Mouse (Mus musculus): ENCODE data around the gene Taz. TPM values are rescaled to one million over a fixed set of nuclear protein-coding genes. Genes with fewer than 3 reads are reported as not detected.

Taz gene
- polyA plus RNA-seq, 1 experiment: 80.7 TPM

DNA sequence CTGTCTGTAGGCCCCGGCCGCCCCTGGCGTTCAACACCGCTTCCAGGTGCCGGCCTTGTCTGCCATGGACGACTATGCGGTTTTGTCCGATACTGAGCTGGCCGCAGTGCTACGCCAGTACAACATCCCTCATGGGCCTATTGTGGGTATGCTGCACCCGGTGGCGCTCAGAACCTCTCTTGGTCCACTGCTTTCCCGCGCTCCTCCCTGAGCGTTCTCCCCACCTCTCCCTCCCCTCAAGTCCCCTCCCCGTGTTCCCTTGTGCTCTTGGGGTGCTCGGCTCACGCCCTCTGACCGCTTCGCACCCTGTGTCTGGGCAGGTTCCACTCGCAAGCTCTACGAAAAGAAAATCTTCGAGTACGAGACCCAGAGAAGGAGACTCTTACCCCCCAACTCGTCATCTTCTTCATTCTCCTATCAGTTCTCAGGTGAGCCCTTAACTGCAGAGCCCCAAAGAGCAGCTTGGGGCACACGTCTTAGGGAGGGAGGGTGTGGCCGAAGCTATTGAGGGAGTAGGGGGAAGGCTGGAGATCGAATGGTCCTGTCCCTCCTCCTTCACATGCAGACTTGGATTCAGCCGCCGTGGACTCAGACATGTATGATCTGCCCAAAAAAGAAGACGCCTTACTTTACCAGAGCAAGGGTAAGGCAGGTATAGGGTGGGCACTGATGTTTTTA, 26.7 kb upstream of the Taz start:
- peaks cover 9% of the 10 kb centered on the region; the same call in 1 of the 2 replicates for H3K36me3 ChIP-seq (ENCODE audit: control insufficient read depth, insufficient read depth, low read length)
- H3K27me3 ChIP-seq (ENCODE audit: control insufficient read depth, insufficient read depth, low read length): no peaks in the 10 kb centered on the region
- H3K4me1 ChIP-seq (ENCODE audit: control insufficient read depth, insufficient read depth, insufficient read length, low read length): 0 out of 2 replicates have a peak, but pooled peaks cover 3% of the 10 kb centered on the region
- H3K4me3 ChIP-seq (ENCODE audit: low read depth, low read length): peak overlapping the region; percentile 96
- peak overlapping the region; percentile 92 for H3K27ac ChIP-seq (ENCODE audit: insufficient read depth, low read depth, low read length)
- TF ChIP-seq CTCF (IDR thresholded peaks at IDR 0.05; ENCODE audit: extremely low read depth, insufficient read length, insufficient replicate concordance, low read depth, low read length) (no peak), POLR2A (IDR thresholded peaks at IDR 0.05; ENCODE audit: low read depth, low read length) (no peak)
- 9% methylated on average over 30 of the region's 31 CpGs for WGBS

DNA sequence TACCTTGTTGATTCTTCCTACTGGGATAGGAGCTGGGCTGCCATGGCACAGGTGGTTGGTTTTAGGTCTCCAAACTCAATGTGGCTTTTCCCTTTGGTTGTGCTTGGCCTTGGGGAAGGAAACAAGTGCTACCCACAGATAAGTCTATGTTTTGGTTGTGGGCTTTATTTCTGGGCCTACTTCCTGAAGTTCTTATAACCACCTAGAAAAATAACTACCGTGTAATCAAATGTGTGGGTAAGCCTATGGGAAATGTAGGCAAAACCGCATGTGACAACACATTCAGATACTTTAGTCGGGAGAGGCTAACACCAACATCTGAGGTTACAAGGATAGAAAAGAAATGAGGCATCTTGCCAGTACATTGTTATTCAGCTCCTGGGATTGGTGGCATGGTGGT, 24.0 kb upstream of the Taz start:
- H3K36me3 ChIP-seq (ENCODE audit: control insufficient read depth, insufficient read depth, low read length): peaks cover 9% of the 10 kb centered on the region; the same call in 1 of the 2 replicates
- no peaks in the 10 kb centered on the region for H3K27me3 ChIP-seq (ENCODE audit: control insufficient read depth, insufficient read depth, low read length)
- 81% methylated on average over 3 of the region's 3 CpGs for WGBS
- 0 out of 2 replicates have a peak, but pooled peaks cover 3% of the 10 kb centered on the region for H3K4me1 ChIP-seq (ENCODE audit: control insufficient read depth, insufficient read depth, insufficient read length, low read length)
- no peak overlapping the region for H3K4me3 ChIP-seq (ENCODE audit: low read depth, low read length)
- H3K27ac ChIP-seq (ENCODE audit: insufficient read depth, low read depth, low read length): no peak overlapping the region
- TF ChIP-seq POLR2A (IDR thresholded peaks at IDR 0.05; ENCODE audit: low read depth, low read length) (no peak), CTCF (IDR thresholded peaks at IDR 0.05; ENCODE audit: extremely low read depth, insufficient read length, insufficient replicate concordance, low read depth, low read length) (no peak)

DNA sequence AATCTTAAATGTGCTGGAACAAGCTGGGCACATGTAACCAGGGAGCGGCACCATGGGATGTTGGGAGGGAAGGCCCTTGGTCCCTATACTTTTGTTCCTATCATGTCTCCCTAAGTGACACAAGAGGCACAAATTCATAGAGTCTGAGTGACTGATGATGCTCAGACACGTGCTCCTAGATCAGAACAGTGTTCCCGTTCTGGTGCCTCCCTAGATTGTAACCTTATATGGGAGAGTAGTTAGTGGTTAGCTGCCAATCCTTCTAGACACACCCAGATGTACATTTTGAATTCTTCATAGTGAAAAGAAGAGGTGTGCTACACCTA, 12.0 kb upstream of the Taz start:
- H3K4me3 ChIP-seq (ENCODE audit: low read depth, low read length): peak overlapping the region; percentile 65
- H3K27ac ChIP-seq (ENCODE audit: insufficient read depth, low read depth, low read length): peak overlapping the region; percentile 96
- no peaks in the 10 kb centered on the region for H3K27me3 ChIP-seq (ENCODE audit: control insufficient read depth, insufficient read depth, low read length)
- TF ChIP-seq POLR2A (IDR thresholded peaks at IDR 0.05; ENCODE audit: low read depth, low read length) (no peak), CTCF (IDR thresholded peaks at IDR 0.05; ENCODE audit: extremely low read depth, insufficient read length, insufficient replicate concordance, low read depth, low read length) (no peak)
- H3K36me3 ChIP-seq (ENCODE audit: control insufficient read depth, insufficient read depth, low read length): peaks cover 10% of the 10 kb centered on the region
- 35% methylated on average over 3 of the region's 3 CpGs for WGBS
- H3K4me1 ChIP-seq (ENCODE audit: control insufficient read depth, insufficient read depth, insufficient read length, low read length): peaks cover 4% of the 10 kb centered on the region; the same call in 1 of the 2 replicates

DNA sequence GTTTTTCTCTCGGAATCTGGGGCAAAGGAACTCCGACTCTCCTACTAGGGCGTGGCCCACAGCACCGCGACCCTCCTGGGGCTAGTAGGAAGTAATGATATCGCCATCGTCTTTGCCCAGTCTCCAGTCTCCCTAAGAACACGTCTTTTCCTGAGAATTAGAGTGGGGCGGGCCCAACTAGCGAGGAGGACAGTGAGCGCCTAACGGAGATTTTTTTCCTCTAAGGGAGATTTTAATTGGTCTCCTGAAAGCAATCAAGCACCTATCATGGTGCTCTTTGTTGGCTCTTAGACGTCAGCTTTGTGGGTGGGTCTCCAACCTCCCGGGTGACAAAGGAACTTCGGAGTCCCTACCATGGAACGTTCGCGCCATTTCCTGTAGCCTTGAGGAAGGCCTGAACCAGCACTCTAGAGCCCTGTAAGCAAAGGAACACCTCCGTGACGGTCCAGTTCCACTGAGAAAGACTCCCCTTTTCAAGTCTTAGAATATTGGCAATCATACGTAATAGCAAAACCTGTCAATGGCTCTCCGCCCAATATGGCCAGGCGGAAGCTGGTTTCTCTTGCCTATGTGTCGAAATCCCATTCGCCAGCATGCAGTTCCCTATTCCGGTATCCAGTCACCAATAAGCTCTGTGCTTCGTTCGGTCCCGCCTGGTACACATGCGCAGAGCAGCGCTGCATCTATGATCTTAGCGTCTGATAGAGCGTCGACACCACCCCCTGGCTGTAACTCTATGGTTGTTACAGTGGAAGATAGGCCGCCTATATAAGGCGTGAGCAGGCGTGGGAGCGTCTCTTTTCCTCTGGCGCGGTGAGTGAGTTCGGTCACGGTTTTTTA, 11.4 kb upstream of the Taz start, which contains the start of gene Rpl10:
Gene Rpl10, plus strand, starts transcription at position 751 of the 840 bp plus-strand sequence.
- H3K36me3 ChIP-seq (ENCODE audit: control insufficient read depth, insufficient read depth, low read length): peaks cover 10% of the 10 kb centered on the region
- 12% methylated on average over 42 of the region's 42 CpGs for WGBS
- H3K4me3 ChIP-seq (ENCODE audit: low read depth, low read length): peak within 1 kb of the TSS; percentile 87
- no peaks in the 10 kb centered on the region for H3K27me3 ChIP-seq (ENCODE audit: control insufficient read depth, insufficient read depth, low read length)
- H3K27ac ChIP-seq (ENCODE audit: insufficient read depth, low read depth, low read length): peak within 1 kb of the TSS; percentile 97
- TF ChIP-seq POLR2A (IDR thresholded peaks at IDR 0.05; ENCODE audit: low read depth, low read length) (peak; percentile 92), CTCF (IDR thresholded peaks at IDR 0.05; ENCODE audit: extremely low read depth, insufficient read length, insufficient replicate concordance, low read depth, low read length) (no peak)
- peaks cover 4% of the 10 kb centered on the region; the same call in 1 of the 2 replicates for H3K4me1 ChIP-seq (ENCODE audit: control insufficient read depth, insufficient read depth, insufficient read length, low read length)

DNA sequence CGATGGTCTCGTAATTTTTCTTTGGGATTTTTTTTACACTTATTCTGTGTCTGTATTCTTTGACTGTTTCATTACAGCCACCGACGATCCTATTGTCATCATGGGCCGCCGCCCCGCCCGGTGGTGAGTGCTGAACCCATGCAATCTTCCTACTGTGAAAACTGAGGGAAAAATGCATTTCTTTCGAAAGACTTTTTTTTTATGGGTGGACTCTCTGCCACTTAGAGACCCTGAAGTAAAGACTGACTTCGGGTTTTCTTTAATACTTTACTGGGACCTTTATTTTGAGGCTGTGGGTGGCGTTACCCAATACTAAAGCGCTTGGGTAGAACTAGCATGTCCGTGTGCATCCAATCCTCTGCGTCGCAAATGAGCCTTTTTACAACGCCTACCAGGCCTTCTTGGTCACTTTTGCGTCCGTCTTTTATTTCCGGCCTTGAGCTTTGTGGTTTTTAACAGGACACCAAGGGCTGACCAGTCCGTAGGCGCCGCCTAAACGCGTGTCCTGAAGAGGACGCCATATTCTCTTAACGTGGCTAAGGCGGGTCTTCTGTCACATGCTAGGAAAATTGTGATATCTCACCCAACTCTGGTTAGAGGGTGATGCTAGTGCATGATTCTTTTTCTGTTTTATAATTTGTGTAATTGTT, 10.7 kb upstream of the Taz start:
- peaks cover 4% of the 10 kb centered on the region; the same call in 1 of the 2 replicates for H3K4me1 ChIP-seq (ENCODE audit: control insufficient read depth, insufficient read depth, insufficient read length, low read length)
- peaks cover 10% of the 10 kb centered on the region for H3K36me3 ChIP-seq (ENCODE audit: control insufficient read depth, insufficient read depth, low read length)
- H3K27ac ChIP-seq (ENCODE audit: insufficient read depth, low read depth, low read length): peak overlapping the region; percentile 79
- WGBS: 15% methylated on average over 27 of the region's 27 CpGs
- TF ChIP-seq POLR2A (IDR thresholded peaks at IDR 0.05; ENCODE audit: low read depth, low read length): no peak
- no peak for TF ChIP-seq CTCF (IDR thresholded peaks at IDR 0.05; ENCODE audit: extremely low read depth, insufficient read length, insufficient replicate concordance, low read depth, low read length)
- no peaks in the 10 kb centered on the region for H3K27me3 ChIP-seq (ENCODE audit: control insufficient read depth, insufficient read depth, low read length)
- H3K4me3 ChIP-seq (ENCODE audit: low read depth, low read length): peak overlapping the region; percentile 87

DNA sequence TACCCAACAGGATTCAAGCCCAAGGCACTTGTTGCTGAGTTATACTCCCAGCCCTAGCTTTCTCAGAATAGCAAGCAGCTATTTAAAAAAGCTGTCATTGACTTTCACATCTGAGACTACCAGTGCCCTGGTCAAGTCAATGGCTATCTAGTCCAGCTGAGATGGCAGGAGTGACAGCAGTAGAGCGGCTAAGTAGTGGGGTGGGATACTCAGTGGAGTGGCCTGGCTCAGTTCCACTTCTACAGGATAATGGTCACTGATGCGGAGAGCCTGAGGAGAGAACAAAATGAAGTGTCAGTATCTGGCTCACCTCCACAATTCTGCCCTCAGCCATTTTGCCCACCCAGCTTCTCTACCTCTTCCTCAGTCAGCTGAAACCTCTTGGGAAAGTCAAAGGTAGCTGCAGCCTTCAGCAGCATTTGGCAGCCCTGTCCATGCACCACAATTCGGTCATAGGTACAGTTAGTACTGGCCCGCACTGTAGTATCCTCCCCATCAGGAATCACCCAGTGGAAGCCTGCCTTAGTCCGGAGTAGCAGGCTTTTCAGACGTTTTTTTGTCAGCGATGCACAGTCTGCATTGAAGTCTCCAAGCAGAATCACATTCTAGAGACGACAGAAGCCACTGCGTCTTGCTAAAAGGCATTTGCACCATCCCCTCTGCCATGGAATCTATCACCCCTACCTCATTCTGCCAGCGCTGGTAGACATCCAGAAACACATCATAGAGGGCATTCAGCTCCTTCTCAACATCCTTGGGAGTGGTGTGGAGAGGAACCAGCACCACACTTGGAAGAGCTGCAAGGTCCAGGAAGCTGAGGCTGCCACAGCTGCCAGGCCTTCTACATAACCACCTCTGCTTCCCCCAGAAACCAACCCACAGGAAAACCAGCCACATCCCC, 8.0 kb upstream of the Taz start:
- 39% methylated on average over 10 of the region's 10 CpGs for whole genome bisulfite sequencing
- H3K4me3 ChIP-seq (ENCODE audit: low read depth, low read length): no peak overlapping the region
- no peaks in the 10 kb centered on the region for H3K27me3 ChIP-seq (ENCODE audit: control insufficient read depth, insufficient read depth, low read length)
- peaks cover 6% of the 10 kb centered on the region; the same call in 1 of the 2 replicates for H3K4me1 ChIP-seq (ENCODE audit: control insufficient read depth, insufficient read depth, insufficient read length, low read length)
- peaks cover 10% of the 10 kb centered on the region for H3K36me3 ChIP-seq (ENCODE audit: control insufficient read depth, insufficient read depth, low read length)
- TF ChIP-seq CTCF (IDR thresholded peaks at IDR 0.05; ENCODE audit: extremely low read depth, insufficient read length, insufficient replicate concordance, low read depth, low read length): no peak
- H3K27ac ChIP-seq (ENCODE audit: insufficient read depth, low read depth, low read length): no peak overlapping the region
